Mouse (Mus musculus) cortical plate, adult 2 months (tissue): ENCODE measurements around the gene Pygm.

Experiments used
- CTCF ChIP-seq: fragments of 200-500 bp; IDR thresholded peaks from 2 replicates; pipeline ENCODE4 v1.5.1; 2011; ENCODE audit warnings: mild to moderate bottlenecking, control low read depth, low read length; ENCODE audit not compliant: insufficient read depth; ENCODE audit errors: extremely low read depth
- POLR2A ChIP-seq: fragments of 200-500 bp; IDR thresholded peaks from 2 replicates; pipeline ENCODE4 v1.6.1; 2011; ENCODE audit warnings: mild to moderate bottlenecking, low read length, control low read depth; ENCODE audit not compliant: insufficient read depth; ENCODE audit errors: extremely low read depth

DNA sequence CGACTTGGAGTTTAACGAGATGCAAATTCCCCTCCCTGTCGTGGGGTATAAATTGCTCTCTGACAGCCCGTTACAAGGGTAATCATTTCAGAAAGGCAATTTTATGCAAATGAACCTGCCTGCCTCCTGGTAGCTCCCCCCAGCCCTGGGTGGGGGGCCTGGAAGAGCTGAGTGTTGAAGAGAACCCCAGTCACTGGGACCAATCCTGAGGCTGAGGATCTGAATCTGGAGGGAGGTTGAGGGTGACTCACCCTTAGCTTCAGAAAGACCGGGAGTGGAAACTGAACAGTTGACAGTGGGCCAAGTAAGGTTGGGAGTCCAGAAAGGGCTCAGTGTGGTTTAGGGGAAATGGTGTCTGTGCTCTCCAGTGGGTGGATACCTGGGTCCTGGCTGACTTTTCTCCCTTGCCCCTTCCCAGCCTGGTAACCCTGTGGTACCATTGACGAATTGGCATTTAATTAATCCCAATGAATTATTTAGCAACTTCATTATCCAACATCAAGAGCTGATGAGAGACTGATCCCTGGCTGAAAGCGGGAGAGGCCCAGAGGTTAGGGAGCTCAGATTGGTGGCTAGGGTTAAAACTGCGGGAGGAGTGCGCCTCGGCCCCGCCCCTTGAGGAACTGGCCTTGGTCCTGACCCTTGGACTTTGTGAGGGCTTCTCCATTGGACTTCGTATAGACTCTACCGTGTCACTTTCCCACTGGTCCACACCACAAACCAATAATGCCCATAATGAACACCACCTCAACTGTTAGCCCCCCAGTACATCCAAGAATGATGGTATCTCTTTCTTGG lies 42.7 kb downstream of the Pygm start:
- TF ChIP-seq CTCF, result no peak
- TF ChIP-seq POLR2A, result no peak
